Mouse (Mus musculus): Measurements from ENCODE around the gene Fam118a.

DNA sequence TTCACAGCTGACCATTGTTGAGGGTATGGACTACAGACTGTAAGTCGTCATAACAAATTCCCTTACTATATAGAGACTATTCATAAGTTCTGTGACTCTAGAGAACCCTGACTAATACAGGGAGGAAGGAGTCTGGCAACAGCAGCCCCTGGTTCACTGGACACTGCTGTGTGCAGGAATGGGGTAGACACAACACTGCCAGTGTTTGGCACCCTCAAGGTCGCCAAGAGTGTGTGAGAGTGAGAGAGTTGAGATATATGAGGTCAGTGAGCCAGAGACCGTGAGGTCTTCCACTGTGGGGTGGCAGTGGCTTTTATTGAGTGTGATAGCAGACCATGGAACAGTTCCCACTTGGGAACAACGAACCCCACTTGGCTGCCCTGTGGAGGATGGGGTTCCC is 2.6 kb upstream of the Fam118a start:
- TF ChIP-seq CTCF (IDR thresholded peaks at IDR 0.05; ENCODE audit: low read depth, low read length) (no peak), POLR2A (IDR thresholded peaks at IDR 0.05; ENCODE audit: borderline replicate concordance, low read depth, low read length) (no peak)

Measured in bone marrow macrophage, adult 2 months (primary cell).